In genomic region chr4:131060191-131060680, GRCm38 (mm10) we compare ENCODE assay signal across 17 mouse cellular contexts.
A peak's percentile ranks its signal among the peaks of the same experiment; 100 is the strongest.
DNase-seq lines count a peak whose midpoint lies in the region; ATAC-seq and TF ChIP-seq lines count a peak whose summit lies in the region.
"Had no signal": no experiment of that assay in that cellular context is flagged by ENCODE, and none has a peak within 500 bp of the region (broad histone marks: within the 10 kb centered on the region; RNA-seq: fewer than 3 reads in every experiment).

No protein-coding gene starts in this region.

- no peak overlapping the region for H3K9ac ChIP-seq in hindbrain, embryonic 11.5 days (ENCODE audit: low read depth, low read length)
- no peak overlapping the region for H3K9ac ChIP-seq in hindbrain, embryonic 14.5 days
- no peak overlapping the region for H3K9ac ChIP-seq in midbrain, postnatal 0 days (replicated peaks; ENCODE audit: low read length, poor library complexity, severe bottlenecking)
- H3K9ac ChIP-seq in intestine, embryonic 16.5 days (ENCODE audit: low read depth, low read length), result no peak overlapping the region
- no peak overlapping the region for H3K9ac ChIP-seq in neural tube, embryonic 13.5 days
- H3K9ac ChIP-seq: embryonic facial prominence, embryonic 15.5 days; heart, embryonic 15.5 days; limb, embryonic 15.5 days; liver, embryonic 15.5 days had no signal

- no peak overlapping the region for H3K4me2 ChIP-seq in hindbrain, embryonic 11.5 days (replicated peaks; ENCODE audit: low read depth, low read length)
- no peak overlapping the region for H3K4me2 ChIP-seq in hindbrain, embryonic 14.5 days (replicated peaks)
- no peak overlapping the region for H3K4me2 ChIP-seq in midbrain, postnatal 0 days (ENCODE audit: low read depth, low read length, poor library complexity, severe bottlenecking)
- H3K4me2 ChIP-seq in intestine, embryonic 16.5 days (ENCODE audit: low read depth, low read length), result no peak overlapping the region
- H3K4me2 ChIP-seq in neural tube, embryonic 13.5 days, result no peak overlapping the region
- H3K4me2 ChIP-seq: embryonic facial prominence, embryonic 15.5 days; heart, embryonic 15.5 days; limb, embryonic 15.5 days; liver, embryonic 15.5 days had no signal

- 0 out of 2 replicates have a peak, but pooled peaks cover 2% of the 10 kb centered on the region for H3K4me1 ChIP-seq in hindbrain, embryonic 11.5 days (replicated peaks; ENCODE audit: control insufficient read depth, insufficient read depth, low read length)
- H3K4me1 ChIP-seq in hindbrain, embryonic 14.5 days (replicated peaks; ENCODE audit: control insufficient read depth, insufficient read depth, low read length), result peaks cover 5% of the 10 kb centered on the region; the same call in 1 of the 2 replicates
- peaks cover 57% of the 10 kb centered on the region for H3K4me1 ChIP-seq in midbrain, embryonic 10.5 days
- no peaks in the 10 kb centered on the region for H3K4me1 ChIP-seq in midbrain, postnatal 0 days (ENCODE audit: insufficient read depth, low read length)
- H3K4me1 ChIP-seq in intestine, embryonic 16.5 days (ENCODE audit: control insufficient read depth, insufficient read depth, low read length), result no peaks in the 10 kb centered on the region
- peaks cover 29% of the 10 kb centered on the region for H3K4me1 ChIP-seq in neural tube, embryonic 13.5 days (replicated peaks)
- H3K4me1 ChIP-seq: embryonic facial prominence, embryonic 15.5 days; heart, embryonic 15.5 days; limb, embryonic 15.5 days; liver, embryonic 15.5 days had no signal

- no peaks in the 10 kb centered on the region for H3K36me3 ChIP-seq in hindbrain, embryonic 11.5 days (ENCODE audit: control insufficient read depth, insufficient read depth, low read length)
- no peaks in the 10 kb centered on the region for H3K36me3 ChIP-seq in hindbrain, embryonic 14.5 days (replicated peaks; ENCODE audit: control insufficient read depth, insufficient read depth)
- H3K36me3 ChIP-seq in midbrain, embryonic 10.5 days, result no peaks in the 10 kb centered on the region
- no peaks in the 10 kb centered on the region for H3K36me3 ChIP-seq in midbrain, postnatal 0 days (ENCODE audit: insufficient read depth, low read length)
- H3K36me3 ChIP-seq in intestine, embryonic 16.5 days (ENCODE audit: control insufficient read depth, insufficient read depth, low read length), result no peaks in the 10 kb centered on the region
- H3K36me3 ChIP-seq in neural tube, embryonic 13.5 days, result no peaks in the 10 kb centered on the region
- H3K36me3 ChIP-seq: embryonic facial prominence, embryonic 15.5 days; heart, embryonic 15.5 days; limb, embryonic 15.5 days; liver, embryonic 15.5 days had no signal

- H3K27ac ChIP-seq in hindbrain, embryonic 11.5 days (ENCODE audit: low read depth, low read length), result no peak overlapping the region
- no peak overlapping the region for H3K27ac ChIP-seq in hindbrain, embryonic 14.5 days
- peak overlapping the region; percentile 78 for H3K27ac ChIP-seq in midbrain, embryonic 10.5 days (replicated peaks)
- no peak overlapping the region for H3K27ac ChIP-seq in midbrain, postnatal 0 days (ENCODE audit: low read depth, low read length)
- H3K27ac ChIP-seq in intestine, embryonic 16.5 days (ENCODE audit: low read length), result no peak overlapping the region
- no peak overlapping the region for H3K27ac ChIP-seq in neural tube, embryonic 13.5 days (replicated peaks)
- H3K27ac ChIP-seq: embryonic facial prominence, embryonic 15.5 days; heart, embryonic 15.5 days; limb, embryonic 15.5 days; liver, embryonic 15.5 days; macrophage; stomach, postnatal 0 days had no signal

- no peak overlapping the region for H3K4me3 ChIP-seq in hindbrain, embryonic 11.5 days (ENCODE audit: low read depth, low read length)
- H3K4me3 ChIP-seq in hindbrain, embryonic 14.5 days (replicated peaks; ENCODE audit: low read length), result no peak overlapping the region
- 0 out of 2 replicates have a peak overlapping the region, but pooled peaks have one; percentile 10 for H3K4me3 ChIP-seq in midbrain, embryonic 10.5 days
- no peak overlapping the region for H3K4me3 ChIP-seq in midbrain, postnatal 0 days (ENCODE audit: low read depth, low read length)
- no peak overlapping the region for H3K4me3 ChIP-seq in intestine, embryonic 16.5 days (ENCODE audit: low read length)
- no peak overlapping the region for H3K4me3 ChIP-seq in neural tube, embryonic 13.5 days
- H3K4me3 ChIP-seq: embryonic facial prominence, embryonic 15.5 days; heart, embryonic 15.5 days; limb, embryonic 15.5 days; liver, embryonic 15.5 days had no signal

- peak; percentile 35; the same call in 1 of the 2 replicates for ATAC-seq in hindbrain, embryonic 11.5 days (ENCODE audit: low FRiP score)
- ATAC-seq in hindbrain, embryonic 14.5 days (ENCODE audit: low FRiP score), result no peak
- no peak for ATAC-seq in midbrain, postnatal 0 days (ENCODE audit: low FRiP score)
- ATAC-seq in intestine, embryonic 16.5 days, result peak; percentile 60; the same call in 1 of the 2 replicates
- peak; percentile 51; the same call in 1 of the 2 replicates for ATAC-seq in neural tube, embryonic 13.5 days (ENCODE audit: low read depth)

- H3K27me3 ChIP-seq in hindbrain, embryonic 11.5 days (ENCODE audit: control insufficient read depth, insufficient read depth, low read length), result no peaks in the 10 kb centered on the region
- no peaks in the 10 kb centered on the region for H3K27me3 ChIP-seq in hindbrain, embryonic 14.5 days (ENCODE audit: control insufficient read depth, insufficient read depth, low read length)
- peaks cover 47% of the 10 kb centered on the region for H3K27me3 ChIP-seq in midbrain, embryonic 10.5 days (ENCODE audit: low read depth, poor library complexity, severe bottlenecking)
- H3K27me3 ChIP-seq in midbrain, postnatal 0 days (ENCODE audit: insufficient read depth, low read length), result no peaks in the 10 kb centered on the region
- H3K27me3 ChIP-seq in intestine, embryonic 16.5 days (replicated peaks; ENCODE audit: control insufficient read depth, insufficient read depth, low read length), result no peaks in the 10 kb centered on the region
- peaks cover 13% of the 10 kb centered on the region for H3K27me3 ChIP-seq in neural tube, embryonic 13.5 days
- H3K27me3 ChIP-seq: embryonic facial prominence, embryonic 15.5 days; limb, embryonic 15.5 days; liver, embryonic 15.5 days had no signal

- H3K9me3 ChIP-seq in hindbrain, embryonic 11.5 days (ENCODE audit: control insufficient read depth, low read length), result no peaks in the 10 kb centered on the region
- no peaks in the 10 kb centered on the region for H3K9me3 ChIP-seq in hindbrain, embryonic 14.5 days (ENCODE audit: control insufficient read depth, low read length)
- no peaks in the 10 kb centered on the region for H3K9me3 ChIP-seq in midbrain, embryonic 10.5 days (replicated peaks)
- no peaks in the 10 kb centered on the region for H3K9me3 ChIP-seq in midbrain, postnatal 0 days (ENCODE audit: low read length)
- H3K9me3 ChIP-seq in intestine, embryonic 16.5 days (ENCODE audit: control insufficient read depth, low read length), result no peaks in the 10 kb centered on the region
- no peaks in the 10 kb centered on the region for H3K9me3 ChIP-seq in neural tube, embryonic 13.5 days
- H3K9me3 ChIP-seq: embryonic facial prominence, embryonic 15.5 days; heart, embryonic 15.5 days; limb, embryonic 15.5 days; liver, embryonic 15.5 days had no signal

- TF ChIP-seq CTCF in midbrain, postnatal 0 days (IDR thresholded peaks at IDR 0.05), result no peak

- DNase-seq in hindbrain, embryonic 11.5 days (ENCODE audit: low spot score), result no peak
- DNase-seq in hindbrain, embryonic 14.5 days (ENCODE audit: low spot score), result no peak
- DNase-seq in midbrain, embryonic 10.5 days (ENCODE audit: low spot score), result peak; percentile 31
- no peak for DNase-seq in midbrain, postnatal 0 days (ENCODE audit: low spot score)
- DNase-seq in adrenal gland, postnatal 14 days, result no peak
- DNase-seq: gastrocnemius, postnatal 36 days; heart, postnatal 4 days; kidney, adult 11 months; kidney, postnatal 4 days had no signal

- WGBS in hindbrain, embryonic 11.5 days, result 41% methylated on average over 1 of the region's 1 CpGs
- WGBS in hindbrain, embryonic 14.5 days, result 36% methylated on average over 1 of the region's 1 CpGs
- WGBS in midbrain, embryonic 10.5 days, result 47% methylated on average over 1 of the region's 1 CpGs
- 36% methylated on average over 1 of the region's 1 CpGs for WGBS in midbrain, postnatal 0 days
- WGBS in intestine, embryonic 16.5 days, result 33% methylated on average over 1 of the region's 1 CpGs
- WGBS in neural tube, embryonic 13.5 days, result 40% methylated on average over 1 of the region's 1 CpGs

Comparison
In these comparisons a context has a peak if more than half of its experiments do, and no peak if none do; other contexts are left out.
1. ATAC-seq: peak in hindbrain, embryonic 11.5 days (single experiment), intestine, embryonic 16.5 days (single experiment) and neural tube, embryonic 13.5 days (single experiment); none in hindbrain, embryonic 14.5 days (single experiment) and midbrain, postnatal 0 days (single experiment).